Mouse (Mus musculus) heart, postnatal 0 days (tissue): ENCODE results near the gene Csrnp3.

ENCODE experiments used
- CTCF ChIP-seq: IDR thresholded peaks from 2 replicates; pipeline ENCODE4 v1.5.1; 2016; ENCODE audit warnings: antibody characterized with exemption, control low read depth, low read depth
- EP300 ChIP-seq: IDR thresholded peaks from 2 replicates; pipeline ENCODE4 v1.6.1; 2016; ENCODE audit warnings: antibody characterized with exemption, low read depth

GRCm38 (mm10) chr2:65908526-65908925, 63.0 kb downstream of the Csrnp3 start:
- TF ChIP-seq CTCF (no peak), EP300 (no peak)
